Mouse (Mus musculus) midbrain, embryonic 11.5 days (tissue): ENCODE data around the gene Actn3. TPM values are rescaled to one million over a fixed set of nuclear protein-coding genes. Genes with fewer than 3 reads are reported as not detected.
A peak's percentile ranks its signal among the peaks of the same experiment; 100 is the strongest.

Source experiments
- ATAC-seq: fragments of 200-750 bp; cut with Nextera tagmentation; 2 replicates; pipeline ENCODE4 v1.8.0; 2017; ENCODE audit warnings: moderate TSS enrichment, moderate library complexity; ENCODE audit not compliant: low FRiP score
- DNase-seq: peaks from one replicate; pipeline ENCODE4 v3.0.0; 2015; ENCODE audit warnings: low spot score; ENCODE audit errors: missing footprints
- H3K27ac ChIP-seq: fragments of 300-500 bp; sonication (generic); 2 replicates; pipeline ENCODE4 v1.5.1; 2014; ENCODE audit warnings: low read depth, low read length
- H3K27me3 ChIP-seq: fragments of 300-500 bp; sonication (generic); 2 replicates; pipeline ENCODE4 v1.6.1; 2014; ENCODE audit warnings: mild to moderate bottlenecking, low read length, moderate library complexity, mixed read lengths; ENCODE audit not compliant: control insufficient read depth, insufficient read depth
- H3K36me3 ChIP-seq: fragments of 300-500 bp; sonication (generic); 2 replicates; pipeline ENCODE4 v1.6.1; 2014; ENCODE audit warnings: mild to moderate bottlenecking, low read length, moderate library complexity, mixed read lengths; ENCODE audit not compliant: control insufficient read depth, insufficient read depth
- H3K4me1 ChIP-seq: fragments of 300-500 bp; sonication (generic); 2 replicates; pipeline ENCODE4 v1.6.1; 2014; ENCODE audit warnings: low read length; ENCODE audit not compliant: control insufficient read depth, insufficient read depth
- H3K4me2 ChIP-seq: fragments of 300-500 bp; sonication (generic); 2 replicates; pipeline ENCODE4 v1.6.1; 2014; ENCODE audit warnings: mild to moderate bottlenecking, moderate library complexity
- H3K4me3 ChIP-seq: fragments of 300-500 bp; sonication (generic); 2 replicates; pipeline ENCODE4 v1.5.1; 2014; ENCODE audit warnings: low read depth, low read length
- H3K9ac ChIP-seq: fragments of 300-500 bp; sonication (generic); 2 replicates; pipeline ENCODE4 v1.6.1; 2014; ENCODE audit warnings: low read length
- H3K9me3 ChIP-seq: fragments of 300-500 bp; sonication (generic); 2 replicates; pipeline ENCODE4 v1.6.1; 2016; ENCODE audit warnings: low read length; ENCODE audit not compliant: control insufficient read depth
- WGBS: fragments of 180-500 bp; shearing (Covaris S2); extraction: QIAGEN DNeasy Blood & Tissue Kit; methylation state at CpG from one replicate; pipeline ENCODE4 v1.1.7; 2014; 5-methylcytosine and 5-hydroxymethylcytosine counted together
- polyA plus RNA-seq: library from polyadenylated mRNA; unstranded; fragments of >200 nt; fragmentation: Nextera tagmentation; extraction: Ambion mirVana; gene quantifications from 2 replicates; pipeline ENCODE4 v1.2.1, GENCODE M21; 2014

Gene Actn3
- polyA plus RNA-seq, 1 experiment from 2014 or later, result 0.86 TPM

DNA sequence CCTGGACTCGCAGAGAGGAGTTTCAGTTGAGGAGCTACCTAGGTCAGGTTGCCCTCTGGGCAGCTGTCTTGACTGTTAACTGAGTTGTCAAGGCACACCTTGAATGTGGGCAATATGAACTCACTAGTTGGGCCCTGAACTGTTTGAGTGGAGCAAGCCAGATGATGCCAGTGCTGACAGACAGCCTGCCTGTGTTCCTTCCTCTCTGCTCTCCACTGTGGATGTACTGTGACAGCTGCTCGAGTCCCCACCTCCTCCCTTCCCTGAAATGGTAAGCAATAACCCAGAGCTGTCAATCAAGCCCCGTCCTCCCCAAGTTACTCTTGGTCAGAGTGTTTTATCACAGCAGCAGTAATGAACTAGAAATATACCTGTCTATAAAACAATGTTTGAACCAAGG is 22.2 kb upstream of the Actn3 start:
- H3K4me2 ChIP-seq, result no peak overlapping the region
- ATAC-seq (no peak), DNase-seq (no peak)
- H3K4me3 ChIP-seq, result no peak overlapping the region
- no peaks in the 10 kb centered on the region for H3K9me3 ChIP-seq
- no peak overlapping the region for H3K27ac ChIP-seq
- no peak overlapping the region for H3K9ac ChIP-seq
- no peaks in the 10 kb centered on the region for H3K27me3 ChIP-seq
- 90% methylated on average over 3 of the region's 3 CpGs for WGBS
- no peaks in the 10 kb centered on the region for H3K36me3 ChIP-seq
- H3K4me1 ChIP-seq, result no peaks in the 10 kb centered on the region

DNA sequence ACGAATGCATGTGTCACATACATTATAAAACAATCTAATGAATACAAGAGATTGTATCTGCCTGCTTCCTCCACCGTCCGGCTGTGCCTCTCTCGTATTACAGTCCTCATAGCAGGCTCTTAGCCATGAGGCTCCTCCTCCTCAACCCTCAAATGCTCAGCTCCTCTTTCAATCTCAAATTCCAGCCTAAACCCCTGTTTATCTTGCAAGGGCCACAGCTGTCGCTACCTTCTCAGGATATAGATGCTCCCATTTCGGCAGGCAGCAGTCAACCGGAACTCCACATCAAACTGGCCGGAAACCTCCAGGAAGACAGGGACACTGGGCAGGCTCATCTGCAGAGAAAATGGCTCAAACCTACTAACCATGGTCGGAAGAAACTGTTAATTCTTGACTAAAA is 21.3 kb upstream of the Actn3 start:
- H3K27me3 ChIP-seq, result no peaks in the 10 kb centered on the region
- H3K36me3 ChIP-seq, result no peaks in the 10 kb centered on the region
- no peak overlapping the region for H3K4me2 ChIP-seq
- no peak overlapping the region for H3K9ac ChIP-seq
- no peak overlapping the region for H3K27ac ChIP-seq
- no peak overlapping the region for H3K4me3 ChIP-seq
- DNase-seq (no peak), ATAC-seq (no peak)
- no peaks in the 10 kb centered on the region for H3K9me3 ChIP-seq
- H3K4me1 ChIP-seq, result no peaks in the 10 kb centered on the region
- whole genome bisulfite sequencing, result 85% methylated on average over 9 of the region's 9 CpGs

DNA sequence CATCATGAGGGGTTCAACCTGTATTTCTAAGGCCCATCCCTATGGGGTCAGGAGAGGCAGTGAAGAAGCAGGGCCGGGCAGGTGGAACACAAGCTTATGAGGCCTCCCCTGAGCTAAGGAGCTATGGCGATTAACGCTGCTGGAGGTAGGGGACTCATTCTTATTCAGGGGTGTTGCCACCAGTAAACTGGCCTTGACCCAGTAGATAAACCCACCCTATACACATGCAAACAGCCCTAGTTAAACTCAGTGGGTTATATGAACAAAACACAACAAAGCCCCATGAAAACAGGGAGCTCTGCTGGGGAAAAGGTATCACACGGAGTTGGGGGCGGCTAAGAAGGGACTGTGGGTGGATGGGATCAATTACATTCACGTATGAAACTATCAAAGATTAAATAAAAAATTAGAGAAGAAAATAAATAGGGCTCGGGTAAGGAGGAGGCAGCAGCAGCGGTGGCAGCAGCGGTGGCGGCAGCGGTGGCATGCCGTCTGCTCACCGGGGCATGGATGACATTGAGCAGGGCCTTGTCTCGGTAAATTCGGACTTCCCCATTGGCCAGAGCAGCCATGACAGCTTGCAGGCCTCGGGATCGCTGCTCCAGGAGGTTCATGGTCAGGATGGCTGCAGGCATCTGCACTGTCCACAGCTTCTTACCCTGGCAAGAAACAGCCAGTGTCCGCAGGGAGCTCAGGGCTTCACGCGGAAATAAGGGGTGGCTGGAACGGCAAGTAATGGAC is 19.2 kb upstream of the Actn3 start:
- no peak for ATAC-seq
- Histone ChIP-seq H3K36me3 (no peaks in the 10 kb centered on the region), H3K9ac (no peak overlapping the region)

DNA sequence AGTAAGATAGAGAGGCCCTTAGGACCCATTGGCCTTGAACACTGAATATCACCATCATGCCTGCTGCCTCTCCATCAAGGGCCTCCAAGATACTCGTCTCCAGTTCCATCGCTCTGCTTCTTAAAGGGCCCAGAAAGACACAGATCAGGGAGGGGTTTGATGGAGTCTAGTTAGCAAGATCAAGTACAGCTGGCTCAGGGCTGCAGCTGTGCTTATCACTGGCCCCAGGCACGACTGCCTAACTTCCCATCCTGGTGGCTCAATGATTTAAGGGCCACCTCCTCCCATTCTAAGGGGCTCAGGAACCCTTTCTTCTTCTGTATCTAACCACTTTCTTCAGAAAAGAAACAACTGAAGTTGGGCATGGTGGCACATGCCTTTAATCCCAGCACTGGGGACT is 14.1 kb upstream of the Actn3 start:
- H3K4me3 ChIP-seq, result no peak overlapping the region
- H3K36me3 ChIP-seq, result no peaks in the 10 kb centered on the region

More for the DNA sequence above, 19.2 kb upstream of the Actn3 start:
- DNase-seq, result no peak
- Histone ChIP-seq H3K27ac (no peak overlapping the region), H3K4me1 (no peaks in the 10 kb centered on the region), H3K4me2 (no peak overlapping the region), H3K9me3 (no peaks in the 10 kb centered on the region), H3K27me3 (no peaks in the 10 kb centered on the region), H3K4me3 (no peak overlapping the region)
- WGBS, result 55% methylated on average over 21 of the region's 21 CpGs

DNA sequence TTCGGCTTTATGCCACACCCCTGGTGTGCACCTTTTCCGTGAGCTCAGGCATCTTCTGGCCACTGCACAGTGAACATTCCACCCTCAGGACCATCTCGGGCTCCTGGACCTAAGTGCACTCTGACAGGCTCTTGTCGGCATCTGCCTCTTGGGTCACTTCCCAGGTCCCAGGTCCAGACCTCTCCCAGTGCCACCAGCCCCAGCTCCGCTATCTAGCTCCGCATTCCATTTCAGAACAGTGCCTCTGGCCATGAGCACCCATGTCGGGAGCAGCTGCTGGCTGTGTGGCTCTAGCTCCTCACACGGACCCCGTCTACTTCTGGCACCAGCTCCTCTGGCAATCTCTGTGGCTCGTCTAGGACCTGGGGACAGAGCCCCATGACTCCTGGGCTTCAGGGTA is 12.1 kb upstream of the Actn3 start:
- no peak for DNase-seq
- no peak overlapping the region for H3K4me2 ChIP-seq
- WGBS, result 88% methylated on average over 10 of the region's 10 CpGs
- H3K4me1 ChIP-seq, result no peaks in the 10 kb centered on the region
- H3K4me3 ChIP-seq, result no peak overlapping the region
- no peaks in the 10 kb centered on the region for H3K9me3 ChIP-seq
- H3K36me3 ChIP-seq, result no peaks in the 10 kb centered on the region
- H3K27ac ChIP-seq, result no peak overlapping the region
- no peaks in the 10 kb centered on the region for H3K27me3 ChIP-seq
- ATAC-seq, result no peak
- H3K9ac ChIP-seq, result no peak overlapping the region

More for the DNA sequence above, 14.1 kb upstream of the Actn3 start:
- H3K27ac ChIP-seq, result no peak overlapping the region
- no peak overlapping the region for H3K4me2 ChIP-seq
- DNase-seq (no peak), ATAC-seq (no peak)
- no peak overlapping the region for H3K9ac ChIP-seq
- H3K4me1 ChIP-seq, result no peaks in the 10 kb centered on the region
- H3K27me3 ChIP-seq, result no peaks in the 10 kb centered on the region
- no peaks in the 10 kb centered on the region for H3K9me3 ChIP-seq
- 84% methylated on average over 3 of the region's 3 CpGs for WGBS

DNA sequence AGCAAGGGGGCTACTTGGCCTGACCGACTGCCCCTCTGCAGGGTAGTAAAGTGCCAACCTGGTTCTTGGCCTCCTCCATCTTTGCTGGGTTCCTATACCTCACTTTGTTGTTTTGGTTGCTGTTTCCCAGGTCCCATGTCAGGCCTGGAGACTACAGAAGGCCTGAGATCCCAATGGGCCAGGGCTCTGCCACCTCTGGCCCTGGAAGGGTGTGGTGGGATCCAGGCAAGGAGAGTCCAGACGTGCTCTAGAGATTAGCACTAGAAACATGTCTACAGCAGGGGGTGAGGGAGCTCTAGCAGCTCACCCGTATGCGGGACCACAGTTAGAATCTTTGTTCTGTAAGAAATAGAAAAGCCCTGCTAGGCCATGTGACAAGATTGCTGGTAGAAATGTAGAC is 6.3 kb upstream of the Actn3 start:
- no peaks in the 10 kb centered on the region for H3K9me3 ChIP-seq
- no peak overlapping the region for H3K9ac ChIP-seq
- no peaks in the 10 kb centered on the region; the same call in 1 of the 2 replicates for H3K4me1 ChIP-seq
- DNase-seq (no peak), ATAC-seq (no peak)
- no peaks in the 10 kb centered on the region for H3K27me3 ChIP-seq
- H3K27ac ChIP-seq, result no peak overlapping the region
- H3K4me2 ChIP-seq, result no peak overlapping the region
- H3K36me3 ChIP-seq, result no peaks in the 10 kb centered on the region
- no peak overlapping the region for H3K4me3 ChIP-seq
- WGBS, result 82% methylated on average over 4 of the region's 4 CpGs

DNA sequence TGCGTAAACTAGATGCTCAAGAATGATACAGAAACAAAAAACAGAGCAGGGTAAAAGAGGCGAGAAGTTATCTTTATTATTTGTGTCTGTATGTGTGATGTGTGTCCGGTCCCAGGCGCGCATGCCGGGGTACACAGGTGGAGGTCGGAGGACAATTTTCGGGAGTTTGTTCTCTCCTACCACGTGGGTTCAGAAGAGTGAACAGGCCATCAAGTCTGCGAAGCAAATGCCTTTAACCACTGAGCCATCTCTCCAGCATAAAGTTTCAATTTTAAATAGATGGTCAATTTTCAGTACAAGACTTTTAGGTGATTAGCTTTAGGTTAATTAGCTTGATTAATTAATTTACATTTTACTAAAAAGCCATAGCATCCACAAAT is 1.6 kb upstream of the Actn3 start:
- peak overlapping the region; percentile 84 for H3K4me2 ChIP-seq
- H3K27me3 ChIP-seq, result no peaks in the 10 kb centered on the region
- no peaks in the 10 kb centered on the region for H3K9me3 ChIP-seq
- no peak for ATAC-seq
- H3K4me1 ChIP-seq, result peaks cover 6% of the 10 kb centered on the region
- WGBS, result 71% methylated on average over 10 of the region's 10 CpGs
- no peak for DNase-seq
- H3K27ac ChIP-seq, result no peak overlapping the region
- H3K9ac ChIP-seq, result peak overlapping the region; percentile 82
- H3K4me3 ChIP-seq, result peak overlapping the region; percentile 91
- H3K36me3 ChIP-seq, result no peaks in the 10 kb centered on the region

DNA sequence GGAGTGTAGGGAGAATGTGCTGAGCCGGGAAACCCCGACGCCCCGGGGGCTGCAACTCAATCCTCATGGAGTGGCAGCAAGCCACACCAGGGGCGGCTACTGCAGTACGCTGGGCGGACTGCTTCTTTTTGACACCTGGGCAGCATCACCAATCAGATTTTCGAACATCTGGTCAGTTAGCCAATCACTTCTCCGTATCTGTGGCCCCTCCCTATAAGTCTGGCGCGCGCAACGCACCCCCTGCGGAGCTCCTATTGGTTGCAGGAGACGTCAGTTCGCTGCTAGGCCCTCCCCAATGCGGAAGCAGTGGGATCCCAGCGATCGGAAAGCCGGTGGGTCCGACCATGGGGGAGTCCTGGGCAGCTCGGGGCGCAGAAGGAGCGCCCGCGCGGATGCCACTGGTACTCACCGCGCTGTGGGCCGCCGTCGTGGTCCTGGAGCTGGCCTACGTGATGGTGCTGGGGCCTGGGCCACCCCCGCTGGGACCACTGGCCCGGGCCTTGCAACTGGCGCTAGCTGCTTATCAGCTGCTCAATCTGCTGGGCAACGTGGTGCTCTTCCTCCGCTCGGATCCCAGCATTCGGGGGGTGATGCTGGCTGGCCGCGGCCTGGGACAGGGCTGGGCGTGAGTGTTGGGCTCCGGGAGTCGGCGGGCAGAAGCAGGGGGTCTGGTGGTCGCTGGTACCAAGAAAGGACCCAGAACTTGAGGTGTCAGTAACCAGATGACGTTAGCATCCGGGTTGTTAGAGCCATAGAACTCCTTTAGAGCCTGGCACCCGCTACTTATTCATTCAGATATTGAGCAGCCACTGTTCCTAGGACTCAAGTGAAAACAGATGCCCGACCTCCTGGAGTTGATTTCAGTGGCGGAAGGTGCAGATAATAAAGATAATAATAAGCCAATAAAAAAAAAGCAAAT is 955 bp upstream of the Actn3 start, which contains the start of gene Zdhhc24:
Gene Zdhhc24 (plus strand): TSS at position 264 of the 919 bp plus-strand sequence.
- no peaks in the 10 kb centered on the region for H3K27me3 ChIP-seq
- H3K4me3 ChIP-seq, result peak within 1 kb of the TSS; percentile 91
- ATAC-seq, result peak; percentile 98
- no peaks in the 10 kb centered on the region for H3K9me3 ChIP-seq
- peak within 1 kb of the TSS; percentile 84 for H3K4me2 ChIP-seq
- WGBS, result 1% methylated on average over 52 of the region's 52 CpGs
- peak within 1 kb of the TSS; percentile 25; the same call in 1 of the 2 replicates for H3K27ac ChIP-seq
- peaks cover 6% of the 10 kb centered on the region for H3K4me1 ChIP-seq
- no peaks in the 10 kb centered on the region for H3K36me3 ChIP-seq
- DNase-seq, result peak; percentile 99
- H3K9ac ChIP-seq, result peak within 1 kb of the TSS; percentile 82

DNA sequence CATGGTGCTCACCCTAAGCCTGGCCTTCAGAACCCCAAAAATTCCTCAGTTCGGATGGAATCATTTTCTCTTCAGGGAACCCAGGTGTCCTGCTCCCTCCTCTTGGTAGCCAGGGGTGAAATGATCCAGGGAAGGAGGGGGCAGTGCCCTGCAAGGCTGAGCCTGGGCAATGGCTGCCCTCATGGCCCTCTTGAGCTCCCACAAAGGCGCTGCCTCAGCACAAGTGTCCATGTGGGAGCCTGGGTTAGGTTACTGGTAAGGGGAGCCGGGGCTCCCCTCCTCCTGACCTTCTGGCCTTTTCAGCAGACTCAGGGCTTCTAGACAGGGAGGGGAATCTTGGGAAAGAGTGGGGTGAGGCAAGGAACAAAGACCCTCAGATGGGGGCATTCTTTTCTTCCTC is 954 bp downstream of the Actn3 start:
- no peaks in the 10 kb centered on the region for H3K9me3 ChIP-seq
- 67% methylated on average over 3 of the region's 3 CpGs for WGBS
- H3K9ac ChIP-seq, result no peak overlapping the region
- H3K4me1 ChIP-seq, result peaks cover 6% of the 10 kb centered on the region
- ATAC-seq (no peak), DNase-seq (no peak)
- H3K4me3 ChIP-seq, result no peak overlapping the region
- no peak overlapping the region for H3K4me2 ChIP-seq
- no peak overlapping the region for H3K27ac ChIP-seq
- no peaks in the 10 kb centered on the region for H3K27me3 ChIP-seq
- H3K36me3 ChIP-seq, result no peaks in the 10 kb centered on the region
